Mouse (Mus musculus): ENCODE measurements around the gene Foxs1. TPM values are rescaled to one million over a fixed set of nuclear protein-coding genes. Genes with fewer than 3 reads are reported as not detected.

Foxs1 gene
- polyA plus RNA-seq, 1 experiment from 2014 or later = 1.7 TPM

GRCm38 (mm10) chr2:152914310-152915120 is 18.5 kb downstream of the Foxs1 start:
- Histone ChIP-seq H3K27ac (ENCODE audit: low read depth, low read length) (no peak overlapping the region), H3K9ac (ENCODE audit: low read depth, low read length) (0 out of 2 replicates have a peak overlapping the region, but pooled peaks have one; percentile 12), H3K4me1 (replicated peaks; ENCODE audit: control insufficient read depth, insufficient read depth, low read length) (peaks cover 3% of the 10 kb centered on the region; the same call in 1 of the 2 replicates), H3K36me3 (ENCODE audit: control insufficient read depth, insufficient read depth, low read length) (no peaks in the 10 kb centered on the region), H3K4me2 (replicated peaks; ENCODE audit: low read depth, low read length) (peak overlapping the region; percentile 25), H3K27me3 (ENCODE audit: control insufficient read depth, insufficient read depth, low read length) (peaks cover 15% of the 10 kb centered on the region), H3K4me3 (ENCODE audit: low read depth, low read length) (no peak overlapping the region), H3K9me3 (ENCODE audit: control insufficient read depth, low read length) (no peaks in the 10 kb centered on the region)
- 5% methylated on average over 18 of the region's 18 CpGs for WGBS
- peak; percentile 68 for ATAC-seq (ENCODE audit: low FRiP score)
- DNase-seq (ENCODE audit: low spot score) = peak; percentile 94

- Histone ChIP-seq H3K36me3 (ENCODE audit: control insufficient read depth, insufficient read depth, low read length) (no peaks in the 10 kb centered on the region), H3K9ac (ENCODE audit: low read depth, low read length) (no peak overlapping the region), H3K4me1 (replicated peaks; ENCODE audit: control insufficient read depth, insufficient read depth, low read length) (peaks cover 3% of the 10 kb centered on the region; the same call in 1 of the 2 replicates), H3K27ac (ENCODE audit: low read depth, low read length) (no peak overlapping the region), H3K27me3 (ENCODE audit: control insufficient read depth, insufficient read depth, low read length) (peaks cover 15% of the 10 kb centered on the region), H3K4me2 (replicated peaks; ENCODE audit: low read depth, low read length) (no peak overlapping the region), H3K9me3 (ENCODE audit: control insufficient read depth, low read length) (no peaks in the 10 kb centered on the region), H3K4me3 (ENCODE audit: low read depth, low read length) (no peak overlapping the region)
- no peak for DNase-seq (ENCODE audit: low spot score)
- no peak for ATAC-seq (ENCODE audit: low FRiP score)
- 36% methylated on average over 7 of the region's 7 CpGs for WGBS
These were observed 19.5 kb downstream of the Foxs1 start for GRCm38 (mm10) chr2:152913471-152913870.

- 35% methylated on average over 6 of the region's 6 CpGs for WGBS
These were observed 21.6 kb downstream of the Foxs1 start for GRCm38 (mm10) chr2:152911432-152911831.

GRCm38 (mm10) chr2:152911031-152911430 is 22.0 kb downstream of the Foxs1 start, which contains the start of gene Mylk2:
Gene Mylk2 (plus strand): TSS chr2:152911352.
- H3K4me2 ChIP-seq (replicated peaks; ENCODE audit: low read depth, low read length) = no peak within 1 kb of the TSS
- H3K27me3 ChIP-seq (ENCODE audit: control insufficient read depth, insufficient read depth, low read length) = peaks cover 15% of the 10 kb centered on the region
- DNase-seq (ENCODE audit: low spot score) = no peak
- peaks cover 6% of the 10 kb centered on the region; the same call in 1 of the 2 replicates for H3K4me1 ChIP-seq (replicated peaks; ENCODE audit: control insufficient read depth, insufficient read depth, low read length)
- H3K4me3 ChIP-seq (ENCODE audit: low read depth, low read length) = no peak within 1 kb of the TSS
- no peak within 1 kb of the TSS for H3K27ac ChIP-seq (ENCODE audit: low read depth, low read length)
- H3K9ac ChIP-seq (ENCODE audit: low read depth, low read length) = no peak within 1 kb of the TSS
- no peaks in the 10 kb centered on the region for H3K36me3 ChIP-seq (ENCODE audit: control insufficient read depth, insufficient read depth, low read length)
- WGBS = 17% methylated on average over 12 of the region's 12 CpGs
- H3K9me3 ChIP-seq (ENCODE audit: control insufficient read depth, low read length) = no peaks in the 10 kb centered on the region
- ATAC-seq (ENCODE audit: low FRiP score) = no peak

More at GRCm38 (mm10) chr2:152911432-152911831, 21.6 kb downstream of the Foxs1 start:
- DNase-seq (ENCODE audit: low spot score) (no peak), ATAC-seq (ENCODE audit: low FRiP score) (no peak)
- no peaks in the 10 kb centered on the region for H3K9me3 ChIP-seq (ENCODE audit: control insufficient read depth, low read length)
- H3K36me3 ChIP-seq (ENCODE audit: control insufficient read depth, insufficient read depth, low read length) = no peaks in the 10 kb centered on the region
- H3K27me3 ChIP-seq (ENCODE audit: control insufficient read depth, insufficient read depth, low read length) = peaks cover 15% of the 10 kb centered on the region
- no peak overlapping the region for H3K9ac ChIP-seq (ENCODE audit: low read depth, low read length)
- peaks cover 6% of the 10 kb centered on the region; the same call in 1 of the 2 replicates for H3K4me1 ChIP-seq (replicated peaks; ENCODE audit: control insufficient read depth, insufficient read depth, low read length)
- no peak overlapping the region for H3K27ac ChIP-seq (ENCODE audit: low read depth, low read length)
- no peak overlapping the region for H3K4me2 ChIP-seq (replicated peaks; ENCODE audit: low read depth, low read length)
- no peak overlapping the region for H3K4me3 ChIP-seq (ENCODE audit: low read depth, low read length)

GRCm38 (mm10) chr2:152909848-152910247 is 23.2 kb downstream of the Foxs1 start:
- Histone ChIP-seq H3K4me3 (ENCODE audit: low read depth, low read length) (no peak overlapping the region), H3K9me3 (ENCODE audit: control insufficient read depth, low read length) (no peaks in the 10 kb centered on the region), H3K4me1 (replicated peaks; ENCODE audit: control insufficient read depth, insufficient read depth, low read length) (peaks cover 6% of the 10 kb centered on the region; the same call in 1 of the 2 replicates), H3K9ac (ENCODE audit: low read depth, low read length) (no peak overlapping the region), H3K4me2 (replicated peaks; ENCODE audit: low read depth, low read length) (no peak overlapping the region), H3K27me3 (ENCODE audit: control insufficient read depth, insufficient read depth, low read length) (peaks cover 15% of the 10 kb centered on the region), H3K36me3 (ENCODE audit: control insufficient read depth, insufficient read depth, low read length) (no peaks in the 10 kb centered on the region), H3K27ac (ENCODE audit: low read depth, low read length) (no peak overlapping the region)
- 74% methylated on average over 6 of the region's 6 CpGs for whole genome bisulfite sequencing
- ATAC-seq (ENCODE audit: low FRiP score) (no peak), DNase-seq (ENCODE audit: low spot score) (no peak)

GRCm38 (mm10) chr2:152907114-152907943 is 25.7 kb downstream of the Foxs1 start:
- ATAC-seq (ENCODE audit: low FRiP score) (no peak), DNase-seq (ENCODE audit: low spot score) (no peak)
- H3K27ac ChIP-seq (ENCODE audit: low read depth, low read length) = no peak overlapping the region
- 46% methylated on average over 14 of the region's 14 CpGs for WGBS
- H3K9ac ChIP-seq (ENCODE audit: low read depth, low read length) = no peak overlapping the region
- no peaks in the 10 kb centered on the region for H3K36me3 ChIP-seq (ENCODE audit: control insufficient read depth, insufficient read depth, low read length)
- no peak overlapping the region for H3K4me2 ChIP-seq (replicated peaks; ENCODE audit: low read depth, low read length)
- H3K4me1 ChIP-seq (replicated peaks; ENCODE audit: control insufficient read depth, insufficient read depth, low read length) = 0 out of 2 replicates have a peak, but pooled peaks cover 3% of the 10 kb centered on the region
- H3K27me3 ChIP-seq (ENCODE audit: control insufficient read depth, insufficient read depth, low read length) = peaks cover 6% of the 10 kb centered on the region; the same call in 1 of the 2 replicates
- no peaks in the 10 kb centered on the region for H3K9me3 ChIP-seq (ENCODE audit: control insufficient read depth, low read length)
- H3K4me3 ChIP-seq (ENCODE audit: low read depth, low read length) = no peak overlapping the region

- Histone ChIP-seq H3K36me3 (ENCODE audit: control insufficient read depth, insufficient read depth, low read length) (no peaks in the 10 kb centered on the region), H3K4me1 (replicated peaks; ENCODE audit: control insufficient read depth, insufficient read depth, low read length) (0 out of 2 replicates have a peak, but pooled peaks cover 3% of the 10 kb centered on the region), H3K4me3 (ENCODE audit: low read depth, low read length) (no peak overlapping the region), H3K4me2 (replicated peaks; ENCODE audit: low read depth, low read length) (no peak overlapping the region), H3K9ac (ENCODE audit: low read depth, low read length) (no peak overlapping the region), H3K27me3 (ENCODE audit: control insufficient read depth, insufficient read depth, low read length) (peaks cover 2% of the 10 kb centered on the region; the same call in 1 of the 2 replicates), H3K27ac (ENCODE audit: low read depth, low read length) (no peak overlapping the region), H3K9me3 (ENCODE audit: control insufficient read depth, low read length) (no peaks in the 10 kb centered on the region)
- ATAC-seq (ENCODE audit: low FRiP score) = no peak
- 68% methylated on average over 9 of the region's 9 CpGs for WGBS
- no peak for DNase-seq (ENCODE audit: low spot score)
These were observed 26.6 kb downstream of the Foxs1 start for GRCm38 (mm10) chr2:152906274-152907037.

Data from hindbrain, embryonic 11.5 days (tissue).